Mouse (Mus musculus): ENCODE results near the gene Urm1.
"Not testable (repeated sequence)": the region's sequence is repeated elsewhere in the genome, so short reads cannot be mapped to it uniquely, and the experiment has no call there.

The Urm1 gene

DNA sequence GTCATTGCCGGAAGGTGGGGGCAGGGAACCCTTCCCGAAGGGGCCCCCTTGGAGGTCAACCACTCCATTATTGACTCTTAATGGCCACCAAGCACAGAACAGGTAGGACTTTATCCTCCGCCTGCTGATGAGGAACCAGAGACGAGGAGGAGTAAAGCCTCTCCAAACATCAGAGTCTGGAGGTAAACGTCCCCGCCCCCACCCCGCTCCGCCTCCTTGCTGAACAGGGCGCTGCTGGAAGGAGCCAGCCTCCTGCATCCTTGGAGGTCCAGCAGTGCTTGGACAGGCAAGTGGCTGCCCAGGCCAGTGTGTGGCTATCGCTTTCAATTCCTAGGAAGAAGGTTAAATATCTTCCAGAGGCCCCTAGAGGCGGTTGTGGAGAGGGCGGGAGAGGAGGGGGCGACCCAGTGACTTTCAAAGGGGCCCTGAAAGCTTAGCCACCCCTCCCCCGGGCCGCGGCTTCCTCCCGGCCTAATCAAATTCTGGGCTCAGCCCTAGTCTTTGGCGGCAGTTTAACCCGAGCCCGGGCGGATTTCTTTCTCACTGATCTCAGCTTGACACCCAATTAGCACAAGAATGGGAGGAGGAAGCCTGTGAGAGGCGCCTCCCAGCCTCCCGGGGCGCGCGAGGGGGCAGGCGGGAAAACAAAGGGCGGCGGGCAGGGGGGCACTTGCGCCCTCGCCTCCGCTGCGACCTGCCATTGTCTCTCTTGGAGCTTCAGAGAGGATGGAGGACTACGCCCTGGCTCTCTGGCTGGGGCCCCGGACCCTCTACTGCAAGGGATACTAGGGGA lies at the start of gene Urm1:
Urm1 (plus strand) TSS at position 51 of the 793 bp plus-strand sequence.
- peak; percentile 56 for DNase-seq (ENCODE audit: low read depth, low spot score)

DNA sequence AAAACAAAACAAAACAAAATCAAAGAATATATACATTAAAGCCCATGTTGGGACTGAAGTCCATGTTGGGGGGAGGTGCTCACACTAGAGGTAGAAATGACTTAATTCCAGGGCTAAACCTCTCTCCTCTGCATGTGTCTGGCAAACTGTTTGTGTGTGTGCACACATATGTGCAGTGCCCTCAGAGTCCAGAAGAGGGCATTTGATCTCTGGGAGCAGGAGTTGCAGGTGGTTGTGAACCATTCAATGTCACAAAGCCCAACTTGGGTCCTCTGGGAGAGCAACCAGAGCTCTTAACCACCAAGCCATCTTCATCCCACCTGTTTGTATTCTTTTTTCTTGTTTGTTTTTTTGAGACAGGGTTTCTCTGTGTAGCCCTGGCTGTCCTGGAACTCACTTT lies 49.7 kb upstream of the Urm1 start:
- no peak for DNase-seq (ENCODE audit: low read depth, low spot score)

DNA sequence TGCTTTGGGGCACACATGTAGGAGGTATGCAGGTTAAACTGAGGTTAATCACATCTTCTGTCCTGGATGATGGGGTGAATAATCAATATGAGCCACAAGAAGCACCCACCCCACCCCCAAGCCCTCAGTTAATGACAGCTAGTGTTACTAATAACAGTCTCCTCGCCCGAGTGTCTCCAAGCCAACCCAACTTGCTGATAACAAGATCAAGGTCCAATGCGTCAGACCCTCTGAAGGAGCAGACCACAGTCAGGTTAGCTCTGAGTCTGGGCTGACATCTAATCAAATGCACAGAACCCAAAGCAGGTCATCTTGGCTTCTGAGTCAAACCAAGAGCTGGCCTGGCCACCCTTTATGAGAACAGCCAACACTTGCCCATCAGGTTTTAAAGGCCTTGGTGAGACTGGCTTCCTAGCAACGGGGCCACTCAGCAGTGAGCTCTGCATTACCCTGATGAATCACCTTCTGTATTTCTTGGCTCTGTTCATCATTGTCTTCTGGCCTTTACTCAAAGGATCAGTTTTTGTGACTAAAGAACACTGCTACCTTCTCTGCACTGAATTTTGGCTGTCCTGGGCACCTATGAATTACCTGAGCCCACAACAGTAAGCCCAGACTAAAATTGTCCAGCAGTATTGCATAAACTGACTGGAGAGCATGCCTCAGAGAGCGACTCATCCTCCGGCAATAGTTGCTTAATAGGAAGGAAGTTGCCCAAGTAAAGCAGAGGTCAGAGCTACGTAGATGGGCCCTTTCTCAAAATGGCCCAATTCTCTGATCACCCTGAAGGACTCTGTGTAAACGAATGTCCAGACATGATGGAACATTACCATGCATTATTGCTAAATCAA lies 48.0 kb upstream of the Urm1 start:
- DNase-seq (ENCODE audit: low read depth, low spot score): no peak

DNA sequence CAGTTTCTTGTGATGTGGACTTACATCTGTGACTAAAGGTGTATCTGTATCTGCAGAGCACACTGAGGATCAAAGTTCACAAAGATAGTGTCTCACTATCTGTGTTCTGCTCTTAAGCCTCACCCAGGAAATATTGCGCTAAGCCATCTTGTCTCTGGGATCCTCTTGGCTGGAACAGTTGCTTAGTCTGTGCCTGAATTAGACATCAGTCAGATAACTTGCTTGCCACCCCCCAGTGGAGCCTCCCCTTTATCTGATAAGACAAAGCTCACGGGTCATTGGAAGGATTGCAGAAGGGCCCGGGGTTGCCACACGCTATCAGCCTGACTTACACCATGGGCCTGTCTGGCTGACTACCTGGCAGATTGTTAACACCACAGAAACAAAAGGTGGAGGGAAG lies 46.6 kb upstream of the Urm1 start:
- DNase-seq (ENCODE audit: low read depth, low spot score): no peak

DNA sequence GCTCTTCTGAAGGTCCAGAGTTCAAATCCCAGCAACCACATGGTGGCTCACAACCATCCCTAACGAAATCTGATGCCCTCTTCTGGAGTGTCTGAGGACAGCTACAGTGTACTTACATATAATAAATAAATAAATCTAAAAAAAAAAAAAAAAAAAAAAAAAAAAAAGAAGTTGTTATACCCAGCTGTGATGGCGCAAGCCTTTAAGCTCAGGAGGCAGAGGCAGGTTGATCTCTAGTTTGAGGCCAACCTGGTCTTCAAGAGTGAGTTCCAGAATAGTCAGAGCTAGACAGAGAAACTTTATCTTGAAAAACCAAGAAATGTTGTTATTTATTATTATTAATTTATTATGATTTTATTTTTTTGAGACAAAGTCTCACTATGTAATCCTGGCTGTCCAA lies 38.6 kb upstream of the Urm1 start:
- not testable (repeated sequence) for DNase-seq (ENCODE audit: low read depth, low spot score)

DNA sequence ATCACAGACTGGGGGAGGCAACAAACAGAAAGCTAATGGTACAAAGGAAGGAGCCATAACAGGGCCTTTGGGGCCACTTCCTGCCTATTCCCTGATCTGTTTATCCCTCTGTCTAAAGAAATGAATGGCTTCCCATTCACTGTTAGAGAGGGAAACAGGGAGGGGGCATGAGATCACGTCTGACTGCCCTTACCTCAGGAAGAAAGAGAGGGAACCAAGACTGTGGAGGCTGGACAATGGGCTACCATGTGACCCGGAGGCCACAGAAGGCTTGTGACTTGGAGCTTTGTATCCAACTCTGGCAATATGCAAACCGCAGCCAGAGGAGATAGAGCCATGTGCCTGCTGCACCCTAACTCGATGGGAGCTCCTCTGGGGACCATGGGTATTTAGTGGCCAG lies 35.6 kb upstream of the Urm1 start:
- no peak for DNase-seq (ENCODE audit: low read depth, low spot score)

DNA sequence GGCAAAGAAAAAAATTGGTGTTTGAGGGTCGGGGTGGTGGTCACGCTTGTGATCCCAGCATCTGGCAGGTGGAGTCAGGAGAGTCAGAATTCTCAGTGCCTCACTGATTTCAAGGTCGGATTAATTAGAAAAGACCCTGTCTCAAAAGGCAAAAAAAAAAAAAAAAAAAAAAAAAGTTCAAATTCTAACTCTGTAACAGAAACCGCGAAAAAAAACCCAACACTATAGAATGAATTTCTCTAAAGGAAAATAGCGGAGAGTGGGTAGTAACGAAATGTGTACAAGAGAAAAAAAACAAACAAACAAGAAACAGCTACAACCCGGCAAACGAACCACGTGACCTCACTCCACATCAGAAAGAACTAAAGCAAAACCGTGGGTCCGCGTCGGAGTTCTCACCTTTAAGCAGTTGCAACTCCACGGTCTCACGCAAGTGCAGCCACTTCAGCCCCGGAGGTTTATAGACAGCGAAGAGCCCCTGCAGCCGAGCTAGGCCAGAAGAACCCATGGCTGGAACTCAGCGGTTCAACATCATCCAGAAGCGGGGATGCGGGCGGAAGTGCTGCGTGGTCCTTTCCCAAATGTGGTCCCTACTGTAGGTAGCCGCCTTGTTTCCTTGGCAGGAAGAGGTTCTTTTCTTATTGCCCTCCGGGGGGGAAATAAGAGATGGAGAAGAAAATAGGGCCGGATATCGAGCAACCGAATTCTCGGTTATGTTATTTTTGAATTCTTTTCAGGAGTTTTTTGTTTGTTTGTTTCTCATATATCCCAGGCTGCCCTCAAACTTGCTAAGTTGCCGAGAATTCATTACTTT lies 32.6 kb upstream of the Urm1 start, which contains the start of gene Coq4:
Coq4 (plus strand) TSS at position 390 of the 814 bp plus-strand sequence.
- DNase-seq (ENCODE audit: low read depth, low spot score): peak; percentile 91

DNA sequence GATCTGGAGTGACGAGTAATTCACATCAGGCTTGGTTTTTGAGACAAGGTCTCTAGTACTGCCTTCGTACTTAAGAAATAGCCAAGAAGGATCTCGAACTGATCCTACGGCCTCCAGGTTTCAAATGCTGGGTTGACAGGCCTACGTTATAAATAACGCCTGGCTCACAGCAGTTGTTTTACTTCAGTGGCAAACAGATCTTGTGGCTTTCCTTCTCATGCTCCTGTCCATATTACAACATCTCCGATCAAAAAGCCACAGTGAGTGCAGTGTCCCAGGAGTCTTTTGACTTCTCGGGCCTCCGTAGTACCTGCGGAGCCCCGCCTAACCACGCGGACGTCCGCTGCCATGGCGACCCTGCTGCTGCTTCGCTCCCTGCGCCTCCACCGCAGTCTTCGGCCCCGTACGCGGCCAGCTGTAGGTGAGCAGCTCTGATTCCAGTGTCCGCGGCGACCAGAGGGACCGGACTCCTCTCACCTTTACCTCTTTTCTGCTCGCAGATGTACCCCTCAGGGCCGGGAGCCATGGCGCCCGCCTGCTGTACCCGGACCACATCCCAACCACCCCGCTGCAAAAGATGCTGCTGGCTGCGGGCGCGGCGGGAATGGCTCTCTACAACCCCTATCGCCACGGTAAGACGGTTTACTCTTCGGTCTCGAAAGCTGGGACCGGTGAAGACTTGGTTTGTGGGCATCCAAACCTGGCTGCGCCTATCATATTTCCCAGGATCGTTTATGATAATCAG lies 31.8 kb upstream of the Urm1 start, which contains the start of gene Trub2:
Trub2 (minus strand) TSS at position 566 of the 745 bp plus-strand sequence.
- DNase-seq (ENCODE audit: low read depth, low spot score): peak; percentile 60

DNA sequence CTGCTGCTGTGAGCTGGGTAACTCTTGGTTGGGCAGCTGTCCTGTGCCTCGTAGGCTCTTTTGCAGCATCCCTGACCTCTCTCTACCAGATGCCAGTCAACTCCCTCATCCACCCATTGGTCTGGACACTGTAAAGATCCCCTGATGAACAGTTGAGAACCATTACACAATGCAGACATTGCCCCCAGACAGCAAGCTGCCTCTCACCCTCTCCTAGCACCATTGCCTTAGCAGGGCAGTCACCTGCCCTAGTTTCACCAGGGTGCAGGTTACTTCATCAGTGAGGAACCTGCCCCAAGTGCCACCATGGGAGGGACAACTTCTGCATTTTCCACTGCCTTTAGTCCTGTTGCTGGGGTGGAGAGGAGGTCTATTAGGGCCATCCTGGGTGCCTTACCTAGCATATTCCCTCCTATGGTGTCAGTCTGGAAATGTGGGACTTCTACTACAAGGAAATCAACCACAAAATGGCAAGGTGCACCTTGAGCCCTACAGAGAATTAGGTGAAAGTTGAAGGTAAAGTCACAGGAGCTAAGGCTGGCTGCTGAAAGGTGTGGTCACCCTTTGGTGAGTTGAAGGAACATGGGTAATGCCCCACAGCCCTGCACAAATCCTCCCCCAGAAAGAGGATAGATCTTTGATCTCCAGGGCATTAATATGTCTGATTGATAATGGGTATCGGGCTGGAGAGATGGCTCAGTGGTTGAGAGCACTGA lies 26.9 kb upstream of the Urm1 start:
- no peak for DNase-seq (ENCODE audit: low read depth, low spot score)

DNA sequence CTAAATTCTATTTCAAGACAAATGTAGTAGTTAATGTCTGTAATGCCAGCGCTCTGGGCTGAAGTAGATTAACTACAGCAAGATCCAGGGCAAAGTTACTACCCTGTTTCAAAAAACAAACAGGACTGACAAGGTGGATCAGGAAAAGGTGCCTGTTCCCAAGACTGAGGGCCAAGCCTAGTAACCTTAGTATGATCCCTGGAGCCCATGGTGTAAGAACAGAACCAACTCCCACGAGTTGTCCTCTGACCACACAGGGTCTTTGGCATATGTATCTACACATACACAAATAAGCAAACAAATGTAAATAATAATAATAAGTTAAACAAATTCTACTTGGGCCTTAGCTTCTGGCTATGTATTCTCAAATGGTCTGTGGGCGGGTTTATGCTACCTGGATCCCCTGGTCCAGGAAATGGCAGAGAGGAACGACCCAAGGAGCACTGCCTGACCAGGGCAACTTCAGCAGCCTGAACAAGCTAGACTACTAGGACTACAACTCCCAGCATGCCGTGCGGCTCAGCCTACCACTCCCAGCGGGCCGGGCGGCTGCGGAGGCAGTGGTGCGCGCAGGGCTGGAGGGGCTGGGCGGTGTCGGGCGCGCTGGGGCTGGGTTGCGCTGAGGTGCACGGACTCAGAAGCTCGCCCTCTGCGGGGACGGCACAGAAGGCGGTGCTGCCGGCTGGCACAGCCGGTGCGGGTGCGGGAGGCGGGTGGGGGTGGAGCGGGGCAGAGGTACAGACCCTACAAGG lies 17.6 kb upstream of the Urm1 start, which contains the start of gene Slc27a4:
Slc27a4 (plus strand) TSS at position 560 of the 752 bp plus-strand sequence.
- DNase-seq (ENCODE audit: low read depth, low spot score): peak; percentile 82

DNA sequence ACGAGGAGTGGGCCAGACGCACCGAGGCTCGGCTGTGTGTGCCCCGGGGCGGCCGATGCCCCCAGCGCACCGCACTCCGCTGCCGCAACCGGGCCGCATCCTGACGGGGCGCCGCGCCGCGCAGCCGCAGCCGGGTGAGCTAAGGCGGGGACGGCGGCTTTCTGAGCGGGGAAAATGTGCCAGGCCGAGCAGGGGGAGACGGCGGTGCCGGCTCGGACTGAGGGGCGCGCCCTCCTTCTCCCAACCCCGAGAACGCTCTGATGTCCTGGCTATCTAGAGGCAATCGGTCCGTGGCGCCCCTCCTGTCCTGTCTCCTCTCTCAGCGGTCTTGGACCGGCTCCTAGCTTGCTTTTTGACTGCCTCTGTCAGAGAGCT lies 17.1 kb upstream of the Urm1 start:
- DNase-seq (ENCODE audit: low read depth, low spot score): no peak

DNA sequence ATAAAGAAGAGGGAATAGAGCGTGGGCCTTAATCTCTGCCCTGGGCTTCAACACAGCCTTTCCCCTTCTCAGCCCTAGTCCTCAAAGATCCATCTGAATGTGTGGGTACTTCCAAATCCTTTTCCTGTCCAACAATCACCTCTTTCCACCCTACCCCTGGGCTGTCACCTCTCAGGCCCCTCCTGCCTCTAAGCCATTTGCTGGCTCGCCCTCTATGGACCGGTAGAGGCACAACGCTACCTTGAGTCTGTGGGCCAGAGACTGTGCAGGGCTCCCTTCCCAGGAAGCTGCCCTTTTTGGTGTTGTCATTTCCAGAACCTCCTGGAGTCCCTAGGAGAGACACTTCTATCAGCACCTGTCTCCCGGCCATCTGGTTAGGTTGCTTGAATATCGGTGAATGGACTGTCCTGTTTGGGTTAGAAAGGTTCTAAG lies 16.5 kb upstream of the Urm1 start:
- no peak for DNase-seq (ENCODE audit: low read depth, low spot score)

DNA sequence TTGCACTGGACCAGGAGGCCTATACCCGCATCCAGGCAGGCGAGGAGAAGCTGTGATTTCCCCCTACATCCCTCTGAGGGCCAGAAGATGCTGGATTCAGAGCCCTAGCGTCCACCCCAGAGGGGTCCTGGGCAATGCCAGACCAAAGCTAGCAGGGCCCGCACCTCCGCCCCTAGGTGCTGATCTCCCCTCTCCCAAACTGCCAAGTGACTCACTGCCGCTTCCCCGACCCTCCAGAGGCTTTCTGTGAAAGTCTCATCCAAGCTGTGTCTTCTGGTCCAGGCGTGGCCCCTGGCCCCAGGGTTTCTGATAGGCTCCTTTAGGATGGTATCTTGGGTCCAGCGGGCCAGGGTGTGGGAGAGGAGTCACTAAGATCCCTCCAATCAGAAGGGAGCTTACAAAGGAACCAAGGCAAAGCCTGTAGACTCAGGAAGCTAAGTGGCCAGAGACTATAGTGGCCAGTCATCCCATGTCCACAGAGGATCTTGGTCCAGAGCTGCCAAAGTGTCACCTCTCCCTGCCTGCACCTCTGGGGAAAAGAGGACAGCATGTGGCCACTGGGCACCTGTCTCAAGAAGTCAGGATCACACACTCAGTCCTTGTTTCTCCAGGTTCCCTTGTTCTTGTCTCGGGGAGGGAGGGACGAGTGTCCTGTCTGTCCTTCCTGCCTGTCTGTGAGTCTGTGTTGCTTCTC lies 4.0 kb upstream of the Urm1 start:
- DNase-seq (ENCODE audit: low read depth, low spot score): no peak

DNA sequence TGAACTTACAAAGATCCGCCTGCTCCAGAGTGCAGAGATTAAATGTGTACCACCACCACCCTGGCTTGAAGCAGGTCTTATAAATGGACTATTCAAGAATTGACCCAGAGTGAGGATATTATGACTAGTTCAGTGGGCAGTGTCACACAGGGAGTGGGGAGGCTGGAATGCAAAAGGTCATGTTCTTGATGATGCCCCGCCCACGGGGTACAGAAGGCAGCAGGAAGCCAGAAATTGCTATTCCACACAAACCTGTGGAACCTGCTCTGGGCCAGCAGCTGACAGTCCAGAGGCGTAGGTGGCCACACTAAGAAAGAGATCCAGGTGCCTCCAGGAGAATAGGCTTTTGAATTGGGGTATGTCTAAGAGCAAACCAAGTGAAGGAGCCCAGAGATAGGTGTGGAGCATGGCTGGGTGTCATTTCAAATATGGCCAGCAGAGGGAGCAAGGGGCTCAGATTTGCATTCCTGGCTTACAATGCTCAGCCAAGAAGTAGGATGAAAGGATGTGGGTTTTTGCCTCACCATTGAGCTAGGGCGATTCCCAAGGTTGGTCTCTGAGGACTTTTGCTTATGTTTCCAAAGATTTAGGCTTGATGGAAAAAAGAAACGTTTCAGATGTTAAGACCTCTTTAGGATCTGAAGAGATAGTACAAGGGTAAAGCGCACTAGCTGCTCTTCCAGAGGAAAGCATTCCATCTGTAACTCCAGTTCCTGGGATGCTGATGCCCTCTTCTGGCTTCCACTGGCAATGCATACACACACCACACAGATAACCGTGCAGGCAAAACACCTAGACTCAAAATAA lies 2.2 kb upstream of the Urm1 start:
- peak; percentile 74 for DNase-seq (ENCODE audit: low read depth, low spot score)

DNA sequence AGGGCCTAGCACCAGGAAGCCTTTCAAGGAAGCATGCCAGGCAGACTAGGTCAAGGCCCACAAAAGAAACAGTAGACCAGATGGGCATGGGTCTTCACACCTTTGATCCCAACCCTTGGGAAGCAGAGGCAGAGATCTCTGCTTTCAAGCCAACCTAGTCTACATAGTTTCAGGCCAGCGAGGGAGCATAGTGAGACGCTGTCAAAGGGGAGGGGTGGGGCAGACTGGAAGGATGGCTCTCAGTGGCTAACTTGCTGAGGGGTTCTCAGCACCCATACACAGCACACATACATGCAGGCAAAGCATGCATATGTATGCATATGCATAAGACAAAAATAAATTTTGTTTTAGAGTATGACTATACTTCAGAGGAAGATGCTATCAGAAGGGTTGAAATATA lies 512 bp upstream of the Urm1 start:
- DNase-seq (ENCODE audit: low read depth, low spot score): no peak

DNA sequence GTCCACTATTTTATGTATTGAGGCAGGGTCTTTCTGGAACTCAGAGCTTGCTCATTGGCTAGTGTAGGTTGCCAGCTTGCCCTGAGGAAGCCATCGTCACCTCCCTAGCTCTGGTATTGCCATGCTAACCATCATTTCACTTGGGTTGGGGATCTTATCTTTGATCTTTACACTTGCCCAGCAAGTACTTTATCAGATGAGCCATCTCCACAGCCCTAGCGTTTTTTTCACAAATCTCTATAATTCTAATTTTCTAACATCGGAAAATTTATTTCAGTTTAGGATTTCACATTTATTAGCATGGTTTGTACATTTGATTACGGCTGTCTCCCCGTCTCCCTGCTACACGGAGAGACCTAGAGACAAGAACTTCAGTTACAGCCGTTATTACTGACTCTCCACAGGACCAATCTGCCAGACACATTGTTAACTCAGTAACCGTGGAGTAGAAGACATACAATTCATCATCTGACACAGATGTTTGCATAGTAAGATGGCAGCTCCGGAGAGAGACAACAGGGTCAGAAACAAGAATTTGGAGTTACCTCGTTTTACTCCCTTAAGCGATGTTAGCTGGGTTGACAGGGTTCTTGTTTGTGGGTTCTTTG lies 6.5 kb downstream of the Urm1 start:
- no peak for DNase-seq (ENCODE audit: low read depth, low spot score)

DNA sequence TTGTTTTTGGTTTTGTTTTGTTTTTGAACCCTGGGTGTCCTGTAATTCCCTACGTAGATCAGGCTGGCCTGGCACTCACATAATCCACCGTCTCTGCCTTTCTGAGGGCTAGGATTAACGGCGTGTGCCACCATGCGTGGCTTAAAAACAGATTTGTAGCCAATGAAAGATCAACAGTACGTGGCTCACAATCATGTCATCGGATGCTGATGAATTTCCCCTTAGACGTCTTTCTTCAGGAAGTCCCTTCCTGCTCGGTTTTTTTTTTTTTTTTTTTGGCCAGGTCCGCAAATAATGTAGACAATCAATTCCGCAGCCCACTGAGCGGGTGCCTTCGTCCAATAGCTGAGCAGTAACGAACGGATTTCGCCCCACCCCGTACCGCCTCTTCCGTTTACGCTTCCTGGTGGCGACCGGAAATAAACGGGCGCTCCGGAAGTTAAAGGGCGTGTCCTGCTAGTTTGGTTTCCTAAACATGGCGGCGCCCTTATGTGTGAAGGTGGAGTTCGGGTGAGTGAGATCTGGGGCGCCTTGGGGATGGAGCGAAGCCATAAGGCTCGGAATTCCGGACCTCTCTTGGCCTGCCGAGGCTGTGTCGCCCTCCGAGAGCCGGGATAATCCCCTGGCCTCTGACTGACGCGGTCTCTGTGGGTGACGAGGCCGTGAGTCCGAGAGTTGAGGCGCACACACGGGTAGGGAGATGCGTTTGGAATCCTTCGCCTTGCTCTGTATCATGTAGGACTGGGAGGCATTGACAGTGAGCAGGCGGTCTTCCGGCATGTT lies 7.2 kb downstream of the Urm1 start:
- peak; percentile 94 for DNase-seq (ENCODE audit: low read depth, low spot score)

Measured in retina, postnatal 7 days (tissue).